Mouse (Mus musculus) heart, postnatal 4 days (tissue): ENCODE results near the gene Dab2ip. TPM values are rescaled to one million over a fixed set of nuclear protein-coding genes. Genes with fewer than 3 reads are reported as not detected.

Source experiments
- DNase-seq: peaks from one replicate; pipeline ENCODE4 v3.0.0; 2021
- total RNA-seq, 2 experiments: library from RNA; stranded (reverse); gene quantifications; 2 replicates each; pipeline ENCODE4 v1.2.3; 2021

Dab2ip gene
- total RNA-seq = 10 to 100 TPM; 54.6 to 55.2 TPM

DNA sequence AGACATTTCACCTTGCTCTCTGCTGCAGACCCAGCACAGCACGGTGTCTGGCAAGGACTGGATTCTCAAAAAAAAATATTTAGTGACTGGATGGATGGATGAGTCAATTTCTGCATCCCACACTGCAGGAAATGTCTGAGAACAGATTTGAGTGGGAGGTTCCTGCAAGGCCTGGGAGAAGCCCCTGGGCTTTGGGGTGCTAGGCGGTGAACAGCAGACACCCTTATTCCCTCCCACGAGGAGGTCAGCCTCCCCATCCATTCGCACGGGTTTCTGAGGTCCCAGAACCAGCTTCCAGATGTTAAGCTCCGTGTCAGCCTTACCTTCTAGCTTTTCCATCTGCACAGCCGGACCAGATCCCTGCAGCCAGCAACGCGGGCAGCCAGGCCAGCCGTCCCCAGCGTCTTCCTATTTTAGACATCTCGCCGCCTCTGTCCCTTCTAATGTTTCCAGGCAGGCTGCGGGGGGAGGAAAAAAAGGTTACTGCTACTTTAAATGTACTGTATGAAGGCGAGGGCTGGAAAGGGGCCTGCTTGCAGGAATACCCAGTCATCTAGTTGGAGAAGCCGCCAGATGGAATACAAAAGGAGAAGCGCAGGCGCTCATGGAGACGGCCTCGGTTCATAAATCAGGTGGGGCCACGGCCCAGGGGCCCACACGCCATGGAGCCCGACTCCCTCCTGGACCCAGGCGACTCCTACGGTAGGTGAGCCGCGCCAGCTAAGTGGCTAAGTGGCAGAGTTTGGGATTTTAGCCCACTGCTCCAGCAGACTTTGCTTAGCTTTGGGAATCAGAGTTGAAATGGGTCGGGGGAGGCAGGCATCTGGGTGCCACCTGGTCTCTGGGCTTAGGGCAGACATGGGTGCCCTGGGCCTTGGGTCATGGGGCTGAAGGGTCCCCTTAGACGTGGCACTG is at the start of gene Dab2ip:
Gene Dab2ip, plus strand, starts transcription at position 356 of the 915 bp plus-strand sequence.
- DNase-seq = peak; percentile 47

DNA sequence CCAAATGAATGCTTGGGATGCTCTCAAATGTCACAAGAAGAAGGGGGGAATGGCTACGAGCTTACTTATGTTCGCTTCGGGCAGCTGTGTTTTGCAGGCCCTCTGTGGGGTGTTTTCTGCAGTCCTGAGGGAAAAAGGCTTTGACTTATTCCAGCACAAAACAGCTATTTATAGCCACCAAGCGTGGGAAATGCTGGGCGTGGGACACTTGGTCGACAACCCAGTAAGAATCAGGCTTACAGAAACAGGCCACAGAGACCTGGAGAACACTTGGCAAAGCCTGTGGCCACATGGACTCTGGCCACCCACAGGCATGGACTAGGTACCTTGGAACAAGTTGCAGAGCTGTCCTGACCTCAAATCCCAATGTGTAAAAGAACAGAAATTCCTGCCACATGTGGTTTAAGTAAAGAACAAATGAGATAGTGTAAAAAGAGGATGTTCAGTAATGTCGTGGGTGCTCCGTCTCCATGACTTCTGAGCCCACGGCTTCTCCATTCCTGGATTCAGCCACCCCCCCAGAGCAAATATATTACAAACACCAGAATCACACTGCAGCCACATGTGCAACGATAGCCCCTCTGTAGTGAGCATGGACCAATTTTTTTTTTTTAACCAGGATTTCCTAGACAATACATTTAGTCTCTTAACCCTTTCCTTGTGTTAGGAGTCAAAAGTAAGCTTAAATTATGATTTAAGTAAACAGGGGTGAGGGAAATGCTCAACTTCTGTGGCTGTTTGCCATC is 49.3 kb upstream of the Dab2ip start:
- peak; percentile 78 for DNase-seq

DNA sequence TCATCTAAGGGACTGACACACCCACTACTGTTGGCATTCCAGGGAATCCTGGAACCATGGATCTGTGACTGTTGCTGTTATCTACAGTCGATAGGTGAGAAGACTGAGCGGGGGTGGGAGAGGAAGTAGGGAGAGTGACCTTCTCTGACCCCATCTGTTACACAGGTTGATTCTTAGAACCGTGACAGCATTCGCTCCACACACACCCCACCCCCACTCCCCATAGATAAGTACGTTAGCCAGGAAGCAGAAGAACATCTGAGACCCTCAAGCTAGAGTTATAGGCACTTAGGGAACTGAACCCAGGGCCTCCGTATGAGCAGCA is 48.8 kb upstream of the Dab2ip start:
- DNase-seq = no peak

DNA sequence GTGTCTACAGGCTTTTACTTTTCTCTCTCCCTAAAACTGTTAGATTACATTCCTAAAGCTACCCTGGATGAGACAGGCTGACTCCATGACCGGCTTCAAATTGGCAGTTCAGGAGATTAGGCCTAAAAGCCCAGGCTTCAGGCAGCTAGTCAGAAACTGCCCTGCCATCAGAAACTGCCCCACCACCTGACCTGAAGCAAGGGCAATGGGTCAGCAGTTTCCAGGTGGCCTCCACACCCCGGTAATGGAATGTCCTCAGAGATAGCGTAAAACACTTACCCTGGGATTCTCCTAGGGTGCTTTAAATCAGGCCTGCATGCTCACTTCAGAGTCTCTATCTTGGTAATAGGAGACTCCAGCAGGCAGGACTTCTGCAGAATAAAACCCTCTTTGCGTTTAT is 48.2 kb upstream of the Dab2ip start:
- no peak for DNase-seq

DNA sequence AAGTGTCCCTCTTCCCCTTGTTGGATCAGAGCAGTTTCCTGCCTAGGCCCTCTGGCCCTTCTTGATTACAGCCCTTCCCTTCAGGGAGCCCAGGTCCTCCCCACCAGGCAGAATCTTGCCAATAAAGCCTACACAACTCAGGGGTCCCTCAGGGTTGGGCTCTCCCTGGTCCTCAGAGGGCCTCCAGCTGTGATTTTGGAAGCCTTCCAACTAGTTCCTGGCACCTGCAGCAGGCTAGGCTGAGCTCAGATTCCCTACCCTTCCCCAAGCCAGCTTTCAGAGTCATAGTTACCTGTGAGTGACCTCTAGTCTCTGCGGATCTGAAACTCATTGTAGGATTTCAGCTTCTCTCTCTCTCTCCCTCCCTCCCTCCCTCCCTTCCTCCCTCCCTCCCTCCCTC is 47.1 kb upstream of the Dab2ip start:
- peak; percentile 58 for DNase-seq

DNA sequence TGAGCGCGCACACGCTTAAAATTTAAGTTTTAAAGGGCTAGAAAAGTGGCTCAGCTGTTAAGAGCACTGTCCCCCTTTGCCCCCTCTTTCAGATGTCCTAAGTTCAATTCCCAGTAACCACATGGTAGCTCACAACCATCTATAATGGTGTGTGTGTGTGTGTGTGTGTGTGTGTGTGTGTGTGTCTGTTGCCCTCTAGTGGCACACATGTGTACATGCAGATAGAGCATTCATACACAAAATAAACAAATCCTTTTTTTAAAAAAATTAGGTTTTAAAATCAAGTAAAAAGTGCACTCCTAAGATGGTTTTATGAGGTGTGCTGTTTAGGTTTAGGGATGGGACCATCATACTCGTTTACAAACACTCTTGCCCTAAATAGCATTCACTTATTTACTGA is 45.8 kb upstream of the Dab2ip start:
- DNase-seq = no peak

DNA sequence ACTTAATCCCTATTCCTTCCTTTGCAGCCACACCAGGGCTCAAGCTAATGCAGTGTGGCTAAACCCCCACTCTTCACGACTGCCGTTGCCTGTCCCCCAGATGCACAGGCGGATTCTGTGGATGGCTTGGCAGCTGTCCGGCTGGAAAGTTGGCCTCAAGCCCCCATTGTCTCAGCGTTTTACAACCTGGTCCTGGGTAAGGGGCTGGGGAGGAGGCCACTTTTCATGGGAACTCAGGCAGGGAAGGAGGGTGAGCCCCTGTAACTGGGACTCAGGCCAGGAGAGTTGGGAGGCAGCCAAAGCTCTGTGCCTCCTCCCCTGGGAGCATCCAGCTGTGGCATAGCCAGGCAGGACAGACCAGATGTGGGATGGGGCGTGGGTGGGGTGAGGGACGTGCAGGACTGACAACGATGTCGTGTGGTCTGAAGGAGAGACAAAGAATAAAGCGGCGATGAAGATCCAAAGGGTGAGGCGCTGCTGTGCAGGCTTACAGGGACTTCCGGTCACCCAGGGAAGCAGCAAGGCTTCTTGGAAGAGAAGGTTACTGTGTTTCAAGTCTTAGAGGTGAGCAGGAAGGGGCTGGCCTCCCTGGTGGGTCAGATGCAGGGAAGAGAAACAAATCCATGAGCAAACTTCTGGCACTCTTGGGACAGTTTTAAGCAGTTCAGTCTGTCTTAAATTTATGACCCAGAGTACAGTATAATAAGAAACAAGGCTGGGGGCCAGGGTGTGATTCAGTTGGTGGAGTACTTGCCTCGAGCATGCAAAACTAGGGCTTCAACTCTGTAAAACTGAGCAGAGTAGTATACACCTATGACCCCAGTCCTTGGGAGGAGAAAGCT is 43.8 kb upstream of the Dab2ip start:
- peak; percentile 92 for DNase-seq

DNA sequence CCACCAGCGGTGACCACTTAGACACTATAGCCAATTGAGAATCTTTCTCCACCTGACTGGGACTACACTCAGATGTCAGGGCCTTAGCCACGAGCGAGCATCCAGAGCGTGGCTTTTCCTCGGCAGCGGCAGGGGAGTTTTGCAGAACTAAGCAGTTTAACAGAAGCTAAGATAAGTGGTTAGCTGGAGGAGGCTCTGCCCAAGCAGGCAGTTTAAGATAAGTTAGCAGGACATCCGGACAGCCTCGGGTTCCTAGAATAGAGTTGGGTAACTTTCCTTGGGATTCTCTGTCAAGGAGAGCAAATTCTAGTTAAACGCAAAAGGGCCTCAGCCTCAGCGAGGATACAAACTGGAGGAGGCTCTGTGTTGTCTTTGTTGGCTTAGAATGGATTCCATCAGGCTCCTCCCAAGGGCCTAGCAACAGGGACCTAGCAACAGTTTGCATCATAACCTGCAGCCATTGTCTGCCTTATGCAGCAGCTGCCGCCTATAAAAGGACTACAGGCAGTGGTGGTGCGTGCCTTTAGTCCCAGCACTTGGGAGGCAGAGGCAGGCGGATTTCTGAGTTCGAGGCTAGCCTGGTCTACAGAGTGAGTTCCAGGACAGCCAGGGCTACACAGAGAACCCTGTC is 31.3 kb upstream of the Dab2ip start:
- DNase-seq = no peak

DNA sequence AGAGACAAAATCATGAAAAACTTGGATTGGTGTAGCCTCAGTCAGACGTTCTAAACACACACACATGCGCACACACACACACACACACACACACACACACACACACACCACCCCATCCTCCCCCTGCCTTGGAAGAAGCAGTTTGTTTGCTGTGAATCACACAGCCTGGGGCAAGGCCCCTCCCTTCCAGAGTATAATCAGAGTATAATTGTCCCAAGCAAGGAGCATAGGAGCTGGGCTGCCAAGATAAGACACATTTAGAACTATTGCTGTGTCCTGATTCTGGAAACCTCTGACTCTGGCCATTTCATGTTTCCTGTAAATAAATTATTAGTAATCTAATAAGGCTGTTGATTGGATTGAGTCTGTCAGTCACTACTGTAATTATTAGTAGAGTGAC is 29.0 kb upstream of the Dab2ip start:
- no peak for DNase-seq

DNA sequence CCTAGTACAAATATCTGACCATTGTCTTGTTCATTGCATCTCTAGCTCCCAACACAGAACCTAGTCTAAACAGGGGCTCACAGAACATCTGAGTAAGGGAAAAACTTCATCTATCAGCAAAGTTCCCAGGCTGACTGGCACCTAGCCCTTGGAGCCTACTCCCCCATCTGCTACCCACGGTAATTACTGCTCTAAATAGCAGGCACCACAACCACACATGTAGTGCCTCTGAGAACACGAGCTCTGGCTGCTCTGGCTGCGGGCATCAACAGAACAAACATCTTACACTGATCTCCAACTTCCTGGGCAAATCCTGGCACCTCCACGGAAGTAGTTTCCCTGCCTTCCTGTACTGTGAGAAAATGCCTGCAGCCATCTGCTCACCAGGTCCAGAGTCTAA is 28.2 kb upstream of the Dab2ip start:
- no peak for DNase-seq

DNA sequence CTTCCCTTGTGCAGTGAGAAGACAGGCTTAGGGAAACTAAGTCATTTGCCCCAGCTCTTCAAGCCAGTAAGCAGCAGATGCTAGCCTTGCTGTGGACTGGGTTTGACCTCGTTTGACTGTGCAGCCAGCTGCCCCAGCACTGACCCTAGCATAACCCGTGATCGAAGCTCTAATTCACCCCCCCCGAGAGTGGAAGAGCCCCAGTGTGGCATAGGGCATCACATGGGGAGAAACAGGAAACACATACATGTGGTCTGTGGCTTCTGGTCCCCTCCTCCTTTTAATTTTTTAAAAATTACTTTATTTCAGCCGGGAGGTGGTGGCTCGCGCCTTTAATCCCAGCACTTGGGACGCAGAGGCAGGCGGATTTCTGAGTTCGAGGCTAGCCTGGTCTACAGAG is 27.3 kb upstream of the Dab2ip start:
- DNase-seq = no peak

DNA sequence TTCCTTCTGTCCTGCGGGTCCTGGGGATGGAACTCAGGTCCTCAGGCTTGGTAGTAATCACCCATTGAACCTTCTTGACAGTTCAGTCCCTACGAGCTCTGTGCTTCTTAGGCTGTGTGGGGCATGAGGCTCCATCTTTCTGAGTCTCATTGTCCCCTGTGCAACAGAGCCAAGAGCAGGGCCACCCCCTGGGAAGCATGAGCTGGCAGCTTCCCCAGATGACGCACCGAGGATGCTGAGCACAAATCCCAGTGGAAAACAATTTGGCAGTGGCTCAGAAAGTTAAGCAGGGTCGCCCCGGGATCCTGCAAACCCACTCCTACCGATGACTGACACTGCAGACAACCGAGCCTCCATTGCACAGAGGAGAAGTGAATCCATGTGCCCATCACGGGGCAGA is 24.4 kb upstream of the Dab2ip start:
- DNase-seq = peak; percentile 66

DNA sequence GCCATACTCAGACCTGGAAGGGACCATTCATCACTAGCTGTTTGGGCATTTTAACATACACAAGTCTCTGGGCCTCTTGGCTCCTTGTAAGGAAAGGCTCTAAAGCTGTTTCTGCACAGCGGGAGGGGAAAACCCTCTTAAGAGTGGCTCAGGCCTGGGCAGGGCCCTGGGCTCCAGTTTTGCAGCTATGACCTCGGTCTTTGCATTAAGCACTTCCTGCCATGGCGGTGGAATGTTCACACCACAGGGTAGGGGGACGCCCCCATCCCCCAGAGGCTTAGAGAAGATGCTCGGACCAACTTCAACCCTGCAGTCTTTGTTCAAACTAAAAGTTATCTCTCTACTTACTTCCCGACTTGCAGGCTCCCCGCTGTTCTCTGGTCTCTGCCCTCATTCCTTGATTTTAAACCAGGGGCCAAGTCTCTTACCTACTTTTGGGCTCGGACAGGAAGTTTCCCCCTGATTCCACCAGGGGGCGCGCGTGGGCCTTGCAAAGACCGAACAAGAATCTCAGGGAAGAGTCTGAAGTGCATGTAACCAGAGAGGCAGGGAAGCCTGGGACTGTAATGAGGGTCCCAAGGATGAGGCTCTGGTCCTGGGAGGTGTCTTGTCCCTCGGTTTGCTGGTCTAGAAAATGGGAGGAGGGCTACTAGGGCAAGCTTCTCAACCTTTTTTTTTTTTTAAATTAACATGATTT is 18.6 kb upstream of the Dab2ip start:
- DNase-seq = peak; percentile 90

DNA sequence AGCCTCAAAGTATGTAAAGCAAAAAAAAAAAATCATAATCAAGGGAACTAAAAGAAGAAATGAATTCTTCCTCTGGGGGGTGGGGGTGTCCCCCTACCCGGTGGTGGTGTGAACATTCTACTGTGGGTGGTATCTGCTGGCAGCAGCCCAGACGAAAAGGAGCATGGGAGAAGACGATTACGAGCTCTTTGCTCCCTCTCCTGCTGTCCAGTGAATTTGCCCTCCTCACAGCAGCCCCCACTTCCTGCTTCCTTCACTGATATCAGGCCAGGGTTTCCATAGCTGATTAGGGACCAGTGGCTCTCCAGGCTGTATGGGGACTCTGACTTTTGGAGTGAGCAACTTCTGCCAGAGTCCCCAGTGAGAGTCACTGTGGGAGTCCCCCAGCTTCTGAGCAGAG is 17.3 kb upstream of the Dab2ip start:
- DNase-seq = peak; percentile 40

DNA sequence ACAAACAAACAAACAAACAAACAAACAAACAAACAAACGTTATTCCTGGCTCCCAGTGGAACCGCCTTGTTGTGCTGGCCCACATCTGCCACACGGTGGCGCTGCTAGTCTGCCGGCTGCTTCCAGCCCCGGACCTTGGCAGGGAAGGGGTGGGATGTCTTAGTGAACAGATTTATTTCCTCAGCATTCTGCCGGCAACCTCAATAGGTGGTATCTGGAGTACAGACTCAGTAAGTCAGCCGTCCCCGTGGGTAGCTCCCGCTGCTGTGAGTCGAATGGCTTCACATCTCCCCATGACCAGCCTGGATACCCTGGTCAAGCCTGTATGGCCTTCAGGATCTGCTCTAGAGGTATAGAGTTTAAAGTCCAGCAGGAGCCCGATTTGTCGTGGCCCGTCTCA is 13.3 kb upstream of the Dab2ip start:
- DNase-seq = peak; percentile 82

DNA sequence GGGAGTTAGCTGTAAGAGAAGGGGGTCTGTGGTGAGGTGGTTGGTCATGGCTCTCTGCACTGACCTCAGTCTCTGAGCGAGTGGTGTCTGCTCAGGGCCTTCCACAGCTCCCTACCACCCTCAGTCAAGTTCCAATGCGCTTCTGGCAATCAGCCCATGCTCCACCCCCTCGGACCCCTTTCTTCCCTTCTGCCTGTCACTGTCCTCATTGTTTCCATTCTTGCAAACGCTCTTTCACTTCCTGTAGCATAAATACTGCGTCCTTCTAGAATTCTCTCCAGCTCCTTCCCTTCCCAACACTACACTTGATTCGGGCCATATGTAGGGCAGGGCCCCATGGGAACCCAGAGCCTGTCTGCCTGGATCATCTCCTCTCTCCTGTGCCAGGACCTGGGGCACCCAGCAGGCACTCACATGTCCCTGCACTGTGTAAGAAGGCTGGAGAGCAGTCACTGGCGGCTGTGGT is 12.9 kb upstream of the Dab2ip start:
- DNase-seq = peak; percentile 59

DNA sequence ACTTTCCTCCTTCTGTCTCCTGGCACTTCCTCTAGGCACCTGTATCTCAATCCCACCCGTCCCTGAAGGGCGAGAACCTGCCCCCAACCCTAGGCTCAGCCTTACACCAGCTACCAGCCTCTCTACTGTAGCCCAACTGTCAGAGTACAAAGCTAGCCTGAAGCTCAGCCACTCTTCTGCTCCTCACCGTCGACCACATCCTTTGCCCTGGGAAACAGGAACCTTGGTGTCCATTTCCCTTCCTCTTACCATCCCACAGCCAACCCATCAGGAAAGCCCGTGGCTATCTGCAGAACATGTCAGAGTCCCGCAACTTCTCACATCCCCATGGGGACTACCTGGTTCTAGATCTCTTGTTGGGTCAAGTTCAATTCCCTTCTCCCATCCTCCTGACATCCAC is 11.6 kb upstream of the Dab2ip start:
- no peak for DNase-seq

DNA sequence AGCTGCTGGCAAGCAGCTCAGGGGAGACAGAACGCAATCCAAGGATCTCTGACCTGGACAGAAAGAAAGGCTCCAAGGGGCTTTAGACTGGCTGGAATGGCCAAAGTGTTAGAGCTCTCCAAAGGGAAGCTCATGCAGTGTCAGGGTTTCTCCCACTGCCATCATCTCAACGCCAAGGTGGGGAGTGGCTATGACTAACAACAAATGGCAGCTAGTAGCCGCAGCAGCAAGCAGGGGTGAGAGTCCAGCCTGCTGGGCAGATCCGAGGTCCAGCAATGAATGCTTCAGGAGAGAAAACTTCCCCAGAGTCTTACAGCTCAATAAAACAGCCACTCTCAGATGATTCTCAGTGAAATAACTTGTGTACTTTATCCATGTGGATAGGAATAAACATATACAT is 8.9 kb upstream of the Dab2ip start:
- no peak for DNase-seq

DNA sequence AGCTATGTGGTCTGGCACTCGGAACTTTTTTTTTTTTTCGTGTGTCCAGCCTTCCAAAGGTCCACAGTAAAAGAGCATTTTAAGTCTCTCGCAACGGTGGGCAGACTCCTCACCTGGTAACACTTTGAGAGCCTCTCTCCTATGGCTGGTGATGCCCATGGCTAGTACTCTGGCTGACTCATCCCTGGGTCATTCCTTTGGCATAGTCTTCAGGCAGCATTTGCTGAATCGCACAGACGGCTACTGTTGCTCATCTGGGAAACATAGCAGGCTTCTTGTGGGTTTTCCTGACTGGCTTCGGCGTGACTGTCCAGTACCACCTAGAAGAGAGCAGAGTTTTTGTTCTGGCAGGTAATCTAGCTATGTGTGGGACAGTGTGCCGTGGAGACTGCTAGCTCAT is 8.0 kb upstream of the Dab2ip start:
- no peak for DNase-seq

DNA sequence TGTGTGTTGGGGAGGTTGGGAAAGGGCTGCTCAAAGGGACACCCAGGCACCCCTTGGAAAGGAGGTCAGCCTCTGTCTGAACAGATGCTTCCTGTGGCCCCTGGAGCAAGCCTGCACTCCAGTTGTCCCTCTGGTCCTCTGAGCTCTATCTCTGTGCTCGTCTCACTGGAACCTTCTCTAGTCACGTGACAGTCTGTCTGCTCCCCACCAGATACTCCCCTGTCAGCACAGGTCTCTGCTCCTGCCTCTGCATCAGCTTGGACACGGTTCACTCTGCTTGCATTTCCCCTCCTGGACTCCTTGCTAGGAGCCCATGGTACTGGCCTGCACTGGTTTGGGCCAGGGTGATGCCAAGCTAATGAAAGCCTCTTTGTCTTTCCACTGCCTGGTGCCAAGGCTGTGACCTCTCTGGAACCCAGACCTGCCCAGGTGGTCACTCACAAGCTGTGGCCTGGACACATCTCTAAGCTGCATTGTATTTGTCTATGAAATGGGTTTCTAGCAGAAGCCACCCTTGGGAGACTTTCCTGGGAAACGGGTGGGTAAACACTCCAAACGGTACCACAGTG is 1.1 kb upstream of the Dab2ip start:
- DNase-seq = no peak

DNA sequence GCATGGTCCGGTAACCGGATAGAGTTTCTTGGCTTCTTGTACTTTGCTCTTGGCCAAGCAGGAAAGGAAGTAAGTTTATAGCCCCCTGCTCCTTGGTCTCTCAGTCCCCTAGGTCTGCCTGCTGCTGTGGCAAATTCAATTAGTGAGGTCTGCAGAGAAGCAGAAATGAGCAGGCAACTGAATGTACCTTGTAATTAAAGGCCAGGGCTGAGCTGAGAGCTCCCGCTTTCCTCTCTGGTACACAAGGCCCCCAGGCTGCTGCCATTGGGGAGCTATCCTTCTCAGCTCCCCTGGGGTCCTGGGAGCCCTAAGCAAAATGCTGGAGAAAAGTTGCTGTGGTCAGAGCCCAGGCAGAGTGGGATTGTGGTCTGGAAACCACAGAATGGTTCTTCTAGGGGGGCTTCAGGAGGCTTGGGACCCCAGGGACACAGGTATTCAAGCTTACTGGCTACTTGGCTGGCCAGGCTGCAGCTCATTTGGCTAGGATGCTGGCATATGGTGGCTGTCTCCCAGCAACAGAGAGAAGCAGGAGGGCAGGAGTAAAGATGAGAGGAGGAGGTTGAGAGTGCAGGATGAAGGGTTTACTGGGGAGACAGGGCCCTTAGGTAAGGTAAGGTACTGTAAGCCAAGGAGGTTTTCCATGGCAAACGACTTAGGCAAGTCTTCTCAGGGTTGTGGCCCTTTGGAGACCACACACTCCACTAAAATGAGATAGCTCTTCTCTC is 922 bp downstream of the Dab2ip start:
- DNase-seq = no peak
